Mouse (Mus musculus) cerebral cortex, adult 2 months (tissue): ENCODE results near the gene Foxd4.

Experiments
- WGBS: fragments of 180-500 bp; shearing (Covaris S2); methylation state at CpG from one replicate; pipeline ENCODE4 v1.1.7; 2018; 5-methylcytosine and 5-hydroxymethylcytosine counted together

The Foxd4 gene

DNA sequence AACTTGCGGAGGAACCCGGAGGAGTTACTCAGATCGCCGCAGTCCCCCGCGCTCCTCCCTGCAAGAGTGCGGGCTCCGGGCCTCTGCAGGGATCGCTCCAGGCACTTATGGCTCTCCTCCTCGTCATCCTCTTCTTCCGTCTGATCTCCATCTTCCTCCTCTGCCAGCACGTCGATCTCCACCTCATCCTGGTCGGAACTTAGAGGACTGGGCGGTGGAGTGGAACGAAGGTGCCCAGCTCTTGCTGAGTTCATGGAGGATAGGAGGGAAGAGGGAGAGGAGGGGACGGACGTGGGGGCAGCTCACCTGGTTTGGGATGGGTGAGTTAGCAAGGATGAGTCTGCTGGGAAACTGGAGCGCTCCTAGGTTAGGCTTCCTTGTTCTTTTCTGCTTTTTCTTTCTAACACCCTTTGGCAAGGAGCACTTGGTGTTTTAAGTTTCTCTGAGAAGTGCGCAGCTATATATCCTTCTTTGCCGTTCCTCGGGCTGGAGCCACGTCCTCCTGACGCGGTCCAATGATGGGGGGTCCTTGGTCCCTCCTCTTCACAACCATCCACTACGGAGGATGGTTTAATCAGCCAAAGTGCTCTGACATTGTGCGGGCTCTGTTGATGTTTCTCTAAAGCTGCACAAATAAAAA is at the start of gene Foxd4:
Foxd4 (minus strand) TSS at position 617 of the 640 bp plus-strand sequence.
- 2% methylated on average over 27 of the region's 27 CpGs for WGBS

DNA sequence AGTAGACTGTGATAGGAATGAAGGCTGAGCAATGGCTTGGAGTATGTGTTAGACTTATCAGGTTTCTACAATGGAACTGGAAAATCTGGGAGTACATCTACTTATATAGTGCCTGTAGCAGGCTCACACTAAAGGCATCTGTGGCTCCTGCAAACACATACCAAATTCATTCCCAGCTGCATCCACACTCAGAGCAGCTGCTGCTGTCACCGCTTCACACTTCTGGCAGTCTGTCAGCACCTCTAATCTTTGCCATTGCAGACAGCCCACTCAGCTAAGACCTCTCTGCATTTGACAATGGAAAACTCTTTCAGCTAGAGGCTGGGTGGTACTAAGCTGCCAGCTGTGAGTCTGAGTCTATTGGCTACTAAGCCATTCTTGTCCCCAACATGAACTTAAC is 36.1 kb upstream of the Foxd4 start:
- WGBS, result 62% methylated on average over 1 of the region's 1 CpGs

DNA sequence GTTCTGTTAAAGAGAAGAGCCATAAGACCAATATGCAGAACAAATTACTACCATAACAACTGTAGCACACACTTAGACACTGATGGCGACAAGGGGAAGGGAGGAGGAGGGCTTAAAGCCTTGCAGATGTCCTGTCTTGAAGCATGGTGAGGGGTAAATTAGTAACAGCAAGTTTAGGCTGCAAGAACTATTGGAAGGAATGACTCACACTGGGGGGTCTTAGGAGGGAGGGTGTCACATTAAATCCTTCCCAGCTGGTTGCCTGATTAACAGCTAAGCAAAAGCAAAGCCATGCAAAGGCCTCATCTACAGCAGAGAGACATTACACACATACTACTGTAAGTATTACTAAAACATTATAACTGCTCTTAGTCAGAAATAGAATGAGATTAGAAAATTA is 28.0 kb upstream of the Foxd4 start:
- WGBS, result 96% methylated on average over 1 of the region's 1 CpGs

DNA sequence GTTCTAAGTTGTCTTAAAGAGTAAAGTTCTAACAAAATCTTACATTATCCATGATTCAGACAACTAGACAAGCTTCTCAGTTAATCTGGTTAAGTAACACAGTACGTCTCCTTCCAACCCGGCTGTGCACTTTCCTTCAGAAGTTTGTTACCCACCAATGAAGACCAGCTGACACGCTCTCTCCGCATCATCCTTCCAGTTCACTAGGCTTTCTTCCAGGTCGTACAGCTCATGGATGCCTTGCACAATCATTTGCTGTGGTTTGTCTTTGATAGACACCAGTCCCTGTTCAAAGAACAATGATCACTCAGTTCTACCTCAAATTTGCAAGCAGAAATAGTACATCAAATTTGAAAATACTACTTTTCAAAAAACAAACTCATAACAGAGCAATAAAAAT is 19.9 kb upstream of the Foxd4 start:
- WGBS, result 86% methylated on average over 5 of the region's 5 CpGs

DNA sequence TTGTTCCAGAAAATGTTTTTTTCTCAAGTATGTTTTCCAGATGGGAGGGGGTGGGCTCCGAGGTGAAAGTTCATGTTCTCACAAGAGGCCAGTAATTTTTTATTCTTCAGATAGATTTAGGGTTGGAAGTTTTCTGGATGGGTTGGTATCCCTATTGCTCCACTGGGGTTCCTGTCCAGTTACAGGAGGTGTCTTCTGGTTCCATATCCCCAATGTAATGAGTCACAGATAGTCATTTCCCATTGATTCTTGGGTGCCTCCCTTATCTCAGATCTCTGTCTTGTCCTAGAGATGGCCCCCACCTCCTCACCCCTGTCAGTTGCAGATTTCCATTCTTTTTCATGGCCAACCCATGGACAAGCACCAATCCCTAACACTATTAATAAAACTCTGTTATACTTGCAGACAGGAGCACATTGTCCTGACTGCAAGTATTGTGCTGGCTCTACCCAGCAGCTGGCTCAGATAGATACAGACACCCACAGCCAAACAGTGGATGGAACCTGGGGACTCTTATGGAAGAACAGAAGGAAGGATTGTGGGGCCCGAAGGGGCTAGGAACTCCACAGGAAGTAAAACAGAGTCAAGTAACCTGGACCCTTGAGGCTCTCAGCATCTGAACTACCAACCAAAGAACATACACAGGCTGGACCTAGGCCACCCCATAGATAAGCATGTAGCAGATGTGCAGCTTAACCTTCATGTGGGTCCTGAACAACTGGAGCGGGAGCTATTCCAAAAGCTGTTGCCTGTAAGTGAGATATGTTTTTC is 7.6 kb upstream of the Foxd4 start:
- 89% methylated on average over 3 of the region's 3 CpGs for WGBS

DNA sequence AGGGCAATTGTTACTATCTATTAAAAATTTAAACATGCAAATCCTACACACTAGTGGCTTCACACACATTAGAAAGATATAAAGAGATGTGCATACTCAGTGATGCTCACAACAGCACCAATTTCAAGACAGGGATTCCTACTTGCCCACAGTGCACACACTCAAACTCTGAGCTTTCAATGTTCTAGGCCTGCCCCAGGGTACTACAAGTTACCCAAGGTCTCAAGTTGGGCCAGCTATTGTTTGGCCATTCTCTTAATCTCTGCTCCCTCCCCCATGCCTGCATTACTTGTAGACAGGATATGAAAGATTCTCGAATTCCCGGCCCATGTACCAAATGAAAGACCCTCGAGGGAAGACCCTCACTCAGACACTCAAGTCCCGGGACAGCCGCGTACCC is 6.7 kb upstream of the Foxd4 start:
- WGBS, result 92% methylated on average over 6 of the region's 6 CpGs

DNA sequence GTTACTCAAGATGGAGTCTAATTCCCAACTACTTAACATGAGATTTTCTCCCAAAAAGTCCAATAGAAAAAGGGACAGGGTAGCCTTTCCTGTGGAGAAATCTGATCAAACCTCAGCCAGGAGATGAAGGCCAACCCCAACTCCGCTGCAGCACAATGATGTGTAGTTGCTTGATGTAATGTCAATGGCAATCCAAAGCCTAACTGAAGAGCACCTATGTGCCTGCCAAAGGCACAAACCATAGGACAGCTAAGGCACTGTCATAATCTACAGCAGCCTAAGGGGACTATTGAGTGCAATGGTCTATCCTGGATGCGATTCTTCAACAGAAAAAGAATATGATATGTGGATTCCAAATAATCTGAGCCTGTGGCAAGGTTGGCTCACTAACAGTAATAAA is 1.8 kb upstream of the Foxd4 start:
- 74% methylated on average over 2 of the region's 2 CpGs for WGBS

DNA sequence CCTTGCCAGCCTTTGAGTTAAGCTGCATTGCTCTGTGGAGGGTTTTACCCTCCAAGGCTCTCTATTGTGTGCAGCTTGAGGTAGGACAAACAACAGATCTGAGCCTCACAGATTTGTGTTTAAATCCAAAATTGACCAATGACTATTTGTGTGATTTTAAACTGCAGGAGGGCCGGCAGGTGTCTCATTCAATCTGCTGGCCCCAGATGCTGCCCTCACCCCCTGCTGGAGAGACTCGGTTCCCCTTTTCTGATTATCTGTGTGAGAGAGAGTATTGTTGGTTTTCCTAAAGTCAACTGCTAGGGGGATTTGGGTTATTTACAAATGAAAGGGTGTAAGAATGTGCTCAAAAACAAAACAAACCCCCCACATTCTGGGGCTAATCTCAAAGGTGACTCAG is 1.3 kb upstream of the Foxd4 start:
- WGBS, result 25% methylated on average over 2 of the region's 2 CpGs

DNA sequence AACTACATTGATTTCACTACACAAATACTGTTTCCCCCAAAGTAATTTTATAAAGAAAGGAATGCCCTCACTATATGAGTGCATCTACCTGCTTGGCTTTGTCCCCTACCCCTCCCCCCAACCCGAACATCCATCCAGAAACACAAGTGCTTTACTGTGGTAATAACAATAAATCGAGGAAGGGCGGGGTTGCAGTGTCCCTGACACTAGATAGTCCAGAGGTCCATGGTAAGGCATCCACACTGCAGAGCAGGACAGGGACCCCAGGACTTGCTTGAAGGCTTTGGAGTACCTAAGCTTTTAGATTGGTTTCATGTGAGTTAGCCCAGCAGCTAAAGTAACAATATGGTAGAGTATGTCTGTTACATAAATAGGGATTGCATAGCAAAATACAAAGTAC is 669 bp upstream of the Foxd4 start:
- WGBS, result 6% methylated on average over 3 of the region's 3 CpGs

DNA sequence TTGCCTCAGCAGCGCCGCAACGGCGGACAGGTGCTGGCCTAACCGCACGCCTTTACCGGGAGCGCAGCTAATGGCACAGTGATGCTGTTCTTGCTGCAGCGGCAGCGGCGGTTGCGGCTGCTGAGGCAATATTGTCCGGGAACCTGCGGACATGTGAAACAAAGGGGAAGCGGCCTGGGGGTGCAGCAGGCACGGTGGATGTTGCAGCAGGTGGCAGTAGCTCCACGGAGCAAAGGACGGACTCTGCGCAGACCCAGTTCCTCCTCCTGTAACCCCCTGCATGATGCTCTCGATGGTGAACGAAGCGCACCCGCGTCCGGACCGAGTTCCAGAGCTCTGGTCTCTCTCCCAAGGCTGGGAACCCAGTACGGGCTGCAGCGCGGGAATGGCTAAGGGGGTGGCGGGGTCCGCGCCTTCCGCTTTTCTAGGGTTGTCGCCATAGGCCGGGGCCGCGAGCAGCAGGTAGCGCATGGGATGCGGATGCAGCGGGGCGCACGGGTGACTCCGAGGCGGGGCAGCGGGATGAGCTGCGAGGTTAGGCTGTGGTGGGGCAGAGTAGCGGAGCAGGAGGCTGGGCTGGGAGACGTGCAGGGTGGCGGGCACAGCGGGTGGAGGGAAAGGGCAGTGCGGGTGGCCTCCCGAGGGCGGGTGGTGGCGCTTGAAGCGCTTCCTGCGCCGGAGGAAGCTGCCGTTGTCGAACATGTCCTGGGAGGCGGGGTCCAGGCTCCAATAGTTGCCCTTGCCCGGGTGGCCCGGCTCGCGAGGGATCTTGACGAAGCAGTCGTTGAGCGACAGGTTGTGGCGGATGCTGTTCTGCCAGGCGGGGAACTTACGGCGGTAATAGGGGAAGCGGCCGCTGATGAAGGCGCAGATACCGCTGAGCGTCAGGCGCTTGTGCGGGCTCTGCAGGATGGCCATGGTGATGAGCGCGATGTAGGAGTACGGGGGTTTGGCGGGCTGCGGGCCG is 1.1 kb downstream of the Foxd4 start:
- WGBS, result 1% methylated on average over 82 of the region's 84 CpGs

DNA sequence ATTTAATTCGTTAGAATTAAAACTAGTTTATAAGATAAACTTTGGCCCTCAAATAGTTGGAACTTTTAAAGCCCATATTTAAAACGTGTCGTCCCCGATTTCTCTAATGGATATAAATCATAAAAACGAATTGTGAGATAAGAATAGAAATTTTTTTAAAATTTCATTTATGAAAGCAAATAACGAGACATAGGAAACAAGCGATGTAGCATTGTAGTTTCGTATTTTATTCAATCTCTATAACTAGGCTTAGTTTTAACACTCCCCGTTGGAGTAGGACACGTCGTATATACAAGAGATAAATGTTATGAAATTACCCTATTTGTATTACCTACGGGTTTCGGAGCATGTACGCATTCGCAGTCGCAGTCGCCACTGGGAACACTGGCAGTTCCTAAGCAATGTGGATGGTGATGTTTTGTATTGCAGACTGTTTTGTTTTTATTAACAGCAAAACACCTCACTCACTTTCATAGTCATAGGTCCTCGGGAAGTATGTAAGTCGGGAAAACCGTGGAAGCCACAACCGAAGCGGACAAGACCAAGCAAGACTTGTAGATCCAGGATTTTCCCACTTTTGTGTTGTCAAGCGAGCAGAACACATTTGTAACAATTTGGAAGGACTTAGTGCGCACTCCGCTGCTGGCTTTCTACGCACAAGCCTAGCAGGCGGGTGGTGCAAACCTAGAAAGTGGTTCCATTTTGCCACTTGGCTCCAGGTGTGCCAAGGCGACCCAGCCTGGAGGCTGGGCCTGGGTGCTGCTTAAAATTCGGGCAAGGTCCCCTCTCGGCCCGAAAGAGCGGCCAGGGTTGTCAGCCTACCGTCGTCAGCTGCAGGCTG is 2.0 kb downstream of the Foxd4 start:
- WGBS, result 6% methylated on average over 34 of the region's 34 CpGs

DNA sequence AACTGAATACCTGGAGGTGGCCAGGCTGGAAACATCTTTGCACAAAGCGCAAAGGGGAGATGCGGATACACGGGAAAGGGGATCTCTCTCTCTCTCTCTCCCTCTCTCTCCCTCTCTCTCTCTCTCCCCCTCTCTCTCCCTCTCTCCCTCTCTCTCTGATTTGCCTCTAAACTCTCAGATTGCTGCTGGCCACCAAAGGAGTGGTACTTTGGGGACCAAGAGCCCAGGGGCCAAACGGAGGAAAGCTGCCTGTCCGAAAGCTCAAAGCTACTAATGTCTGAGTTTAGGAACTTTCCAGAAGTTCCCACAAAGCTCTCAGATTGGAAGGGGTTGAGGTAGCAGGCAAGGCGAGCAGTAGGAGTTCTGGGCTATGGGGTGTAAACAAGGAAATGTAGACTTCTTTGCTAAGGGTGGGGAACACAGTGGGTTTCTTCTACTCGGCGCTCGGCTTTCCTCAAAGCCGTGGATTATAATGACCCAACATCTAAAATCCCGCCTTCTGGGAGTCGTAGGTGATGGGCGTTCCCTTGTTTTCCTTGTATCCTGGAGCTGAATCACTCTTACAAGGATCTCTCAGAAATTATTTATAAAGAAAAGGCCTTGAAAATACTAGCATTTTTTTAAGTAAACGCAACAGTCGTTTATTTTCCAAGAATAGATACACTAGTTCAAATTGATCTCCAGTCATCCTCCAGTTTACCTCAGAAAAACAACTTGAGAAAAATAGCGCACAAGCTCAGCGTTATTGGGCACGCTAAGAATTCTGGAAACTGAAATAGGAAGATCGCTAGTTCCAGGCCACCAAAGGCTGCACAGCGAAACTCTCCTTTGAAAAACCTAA is 2.9 kb downstream of the Foxd4 start:
- WGBS, result 5% methylated on average over 20 of the region's 20 CpGs

DNA sequence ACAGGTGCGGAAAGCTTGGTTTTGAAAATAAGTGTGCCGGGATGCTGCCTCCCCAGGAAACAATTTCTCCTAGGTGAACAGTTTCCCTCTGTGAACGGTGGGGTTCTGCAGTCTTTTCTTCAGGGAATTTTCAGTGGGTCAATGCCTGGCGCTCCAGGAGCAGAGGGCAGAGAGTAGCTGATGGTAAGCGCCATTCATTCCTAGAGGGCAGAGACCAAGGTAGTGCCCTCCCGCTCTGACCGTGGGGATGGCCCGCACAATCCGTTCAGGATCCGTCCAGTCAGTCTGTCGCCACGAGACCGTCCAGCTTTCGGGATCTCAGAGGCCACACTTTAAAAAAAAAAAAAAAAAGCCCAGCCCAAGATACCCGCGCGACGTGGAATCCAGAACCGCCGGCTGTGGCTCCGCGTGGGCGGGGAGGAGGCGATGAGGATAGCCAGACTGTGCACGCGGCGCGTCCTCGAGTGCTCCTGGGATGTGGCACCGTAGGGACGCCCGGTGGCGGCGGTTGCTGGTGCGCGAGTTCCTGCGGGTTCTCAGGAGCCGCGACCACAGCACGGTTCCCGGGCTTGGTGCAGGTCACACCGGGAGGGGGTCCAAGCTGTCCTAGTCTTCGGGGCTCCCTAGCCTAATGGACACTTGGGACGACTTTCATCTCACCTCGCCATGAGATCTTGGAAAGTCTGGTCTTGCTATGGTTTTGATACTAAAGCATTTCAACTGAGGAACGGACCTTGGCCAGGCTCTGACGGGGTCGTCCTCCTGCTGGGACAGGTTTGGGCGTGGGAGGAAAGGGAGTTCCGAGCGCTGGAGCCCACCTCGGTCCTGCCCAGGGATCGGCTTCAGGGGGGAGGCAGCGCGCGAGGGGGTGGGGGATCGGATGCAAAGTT is 3.7 kb downstream of the Foxd4 start:
- WGBS, result 5% methylated on average over 57 of the region's 57 CpGs

DNA sequence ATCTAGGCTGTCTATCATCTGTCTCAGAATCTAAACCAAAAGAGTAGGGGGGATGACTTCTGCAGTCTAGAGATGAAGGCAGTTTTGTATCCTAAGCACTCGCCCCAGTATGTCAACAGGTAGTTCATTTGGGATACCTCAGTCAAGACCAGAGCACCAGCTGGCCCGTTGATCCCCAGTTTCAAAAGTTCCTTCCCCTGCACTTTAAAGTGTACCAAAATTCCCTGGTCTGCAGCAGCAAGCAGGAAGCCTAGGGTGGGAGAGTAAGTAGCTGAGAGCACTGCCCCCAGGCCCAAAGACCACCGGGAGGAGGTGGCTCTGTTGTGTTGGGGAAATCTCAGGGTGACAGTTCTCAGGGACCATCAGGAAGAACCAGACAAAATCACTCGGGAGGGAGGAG is 4.5 kb downstream of the Foxd4 start:
- WGBS, result 35% methylated on average over 4 of the region's 4 CpGs

DNA sequence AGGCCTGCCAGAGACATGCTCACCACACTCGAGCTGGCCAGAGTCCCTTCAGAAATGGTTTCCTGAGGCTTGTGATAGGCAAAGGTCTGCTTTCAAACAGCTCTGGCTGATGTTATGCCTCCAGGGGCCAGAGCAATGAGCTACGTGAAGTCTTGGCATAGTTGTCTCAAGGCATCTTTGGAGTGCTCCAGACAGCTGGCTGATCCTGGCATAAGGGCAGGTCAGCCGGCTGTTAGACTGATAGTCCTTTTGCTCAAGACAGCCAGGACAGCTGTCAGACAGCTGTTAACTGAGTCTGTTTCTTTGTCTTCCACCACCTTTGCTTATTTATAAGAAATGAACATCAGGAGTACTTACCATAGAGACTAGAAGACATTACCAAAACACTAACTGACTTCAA is 14.1 kb downstream of the Foxd4 start:
- 91% methylated on average over 3 of the region's 3 CpGs for WGBS

DNA sequence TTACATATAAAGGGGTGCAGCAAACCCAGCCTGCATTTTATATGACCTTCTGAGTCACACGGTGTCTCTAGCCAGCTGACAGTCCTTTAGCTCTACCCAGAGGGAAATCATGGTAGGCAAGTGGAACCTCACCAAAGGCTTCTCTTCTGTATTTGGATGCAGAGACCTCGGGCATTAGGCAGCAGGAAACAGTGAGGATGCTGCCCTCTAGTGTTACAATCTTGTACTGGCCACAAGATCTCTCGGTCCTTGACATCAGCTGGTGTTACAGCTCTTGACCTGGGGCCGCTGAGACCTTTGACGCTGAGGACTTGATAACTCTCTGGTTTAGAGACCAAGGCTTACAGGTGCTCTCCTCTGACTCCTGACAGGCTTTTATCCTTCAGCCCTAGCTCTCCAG is 15.5 kb downstream of the Foxd4 start:
- WGBS, result 17% methylated on average over 5 of the region's 5 CpGs

DNA sequence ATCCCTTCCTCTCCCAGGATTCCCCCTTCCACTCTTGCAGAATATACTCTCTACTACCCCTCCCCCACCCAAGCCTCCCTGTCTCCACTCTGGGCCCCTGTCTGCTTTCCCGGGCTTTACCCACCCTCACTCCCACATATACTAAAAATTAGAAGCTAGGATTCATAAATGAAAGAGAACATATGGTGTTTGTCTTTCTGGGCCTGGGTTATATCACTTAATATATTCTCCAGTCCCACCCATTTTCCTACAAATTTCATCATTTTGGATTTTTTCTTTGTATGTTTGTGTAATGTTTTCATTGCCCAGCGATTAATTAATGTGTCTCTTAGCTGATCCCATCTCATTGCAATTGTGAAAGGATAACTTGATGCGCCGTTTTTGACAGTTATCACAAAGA is 19.8 kb downstream of the Foxd4 start:
- WGBS, result 75% methylated on average over 4 of the region's 4 CpGs

DNA sequence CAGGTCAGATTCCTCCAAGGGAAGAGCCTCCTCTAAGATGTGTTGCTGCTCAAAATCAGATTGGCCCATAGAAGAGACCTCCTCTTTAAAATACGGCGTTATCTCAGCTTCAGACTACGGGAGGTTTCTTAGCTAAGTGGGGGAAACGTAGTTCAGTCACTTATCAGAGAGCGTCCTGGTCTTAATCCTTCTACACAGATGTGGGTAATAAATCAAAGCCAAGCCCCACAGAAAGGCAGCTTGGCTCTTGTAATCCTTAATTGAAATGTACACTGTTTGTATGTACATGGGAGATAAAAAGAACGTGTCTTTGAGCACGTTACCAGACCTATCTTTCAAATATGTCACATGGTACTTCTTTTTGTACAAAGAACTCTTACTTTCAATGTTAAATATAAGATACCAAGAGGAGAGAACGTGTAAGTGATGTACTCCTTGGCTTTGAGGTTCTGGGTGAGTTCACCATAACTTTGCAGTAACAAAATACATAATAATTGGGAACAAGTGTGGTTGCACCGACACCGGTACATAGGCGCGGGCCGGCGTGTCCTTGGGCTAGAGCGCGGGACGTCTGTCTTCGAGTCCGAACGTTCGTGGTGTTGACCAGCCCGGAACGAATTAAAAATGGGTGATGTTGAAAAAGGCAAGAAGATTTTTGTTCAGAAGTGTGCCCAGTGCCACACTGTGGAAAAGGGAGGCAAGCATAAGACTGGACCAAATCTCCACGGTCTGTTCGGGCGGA is 25.7 kb downstream of the Foxd4 start, which contains the start of gene Gm10053:
Gm10053 (plus strand) TSS at position 558 of the 742 bp plus-strand sequence.
- WGBS, result 92% methylated on average over 23 of the region's 26 CpGs

DNA sequence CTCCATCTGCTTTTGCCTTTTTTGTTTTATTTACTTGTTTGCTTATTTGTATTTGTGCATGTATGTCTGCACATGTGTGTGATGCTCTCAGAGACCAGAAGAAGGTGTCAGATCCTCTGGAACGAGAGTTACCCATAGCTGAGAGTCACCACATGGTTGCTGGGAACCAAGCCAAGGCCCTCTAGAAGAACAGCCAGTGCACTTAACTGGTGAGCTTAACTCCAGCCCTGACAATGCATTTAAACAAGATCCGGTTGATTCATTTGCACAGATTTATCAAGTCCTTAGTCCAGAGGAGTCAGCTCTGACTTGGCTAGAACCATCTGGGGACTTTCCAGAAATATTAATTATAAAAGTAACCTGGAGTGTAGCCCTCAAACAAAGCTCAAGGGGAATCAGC is 27.1 kb downstream of the Foxd4 start:
- WGBS, result 40% methylated on average over 2 of the region's 2 CpGs
